Mouse (Mus musculus) myocyte (in vitro differentiated cells): ENCODE results near the gene Gm2174.

Experiments
- CEBPB ChIP-seq: IDR thresholded peaks from 2 replicates; pipeline ENCODE4 v1.6.1; 2011; ENCODE audit warnings: mild to moderate bottlenecking, moderate library complexity; ENCODE audit not compliant: poor library complexity, insufficient read depth, severe bottlenecking
- MYOG ChIP-seq, 3 experiments: IDR thresholded peaks; one replicate each; pipeline ENCODE4 v1.6.1; 2011; ENCODE audit warnings: control low read depth in 2 of 3, low read depth in 2 of 3, mild to moderate bottlenecking in 2 of 3; ENCODE audit not compliant: insufficient read length in 2 of 3, control insufficient read depth in 1 of 3, insufficient read depth in 1 of 3
- POLR2A ChIP-seq: IDR thresholded peaks from one replicate; pipeline ENCODE4 v1.6.1; 2011; ENCODE audit warnings: low read depth, mild to moderate bottlenecking, control low read depth, moderate library complexity; ENCODE audit not compliant: insufficient read length
- POLR2AphosphoS2 ChIP-seq: IDR thresholded peaks from one replicate; pipeline ENCODE4 v1.6.1; 2011; ENCODE audit warnings: low read depth, control low read depth; ENCODE audit not compliant: insufficient read length
- REST ChIP-seq: IDR thresholded peaks from one replicate; pipeline ENCODE4 v1.6.1; 2011; ENCODE audit warnings: mild to moderate bottlenecking, control low read depth, moderate library complexity; ENCODE audit not compliant: insufficient read depth, insufficient read length

- no peak for TF ChIP-seq REST
- no peak for TF ChIP-seq MYOG (IDR thresholded peaks at IDR 0.05; ENCODE audit: control insufficient read depth in 1 of 3, insufficient read depth in 1 of 3, insufficient read length in 2 of 3, low read depth in 2 of 3)
- no peak for TF ChIP-seq POLR2A
- no peak for TF ChIP-seq POLR2AphosphoS2
- no peak for TF ChIP-seq CEBPB
Observed at GRCm38 (mm10) chrX:56456379-56456778, 8.6 kb downstream of the Gm2174 start.
